Mouse (Mus musculus) adrenal gland, postnatal 36 days (tissue): ENCODE data around the gene Apom. TPM values are rescaled to one million over a fixed set of nuclear protein-coding genes. Genes with fewer than 3 reads are reported as not detected.
A peak's percentile ranks its signal among the peaks of the same experiment; 100 is the strongest.

ENCODE experiments used
- DNase-seq, 2 experiments: peaks; one replicate each; pipeline ENCODE4 v3.0.0; 2021; ENCODE audit warnings: mixed read lengths in 1 of 2
- total RNA-seq, 2 experiments: library from RNA; stranded (reverse); gene quantifications; 2 replicates each; pipeline ENCODE4 v1.2.3; 2021

The Apom gene
- total RNA-seq, 2 experiments from 2014 or later = not detected

DNA sequence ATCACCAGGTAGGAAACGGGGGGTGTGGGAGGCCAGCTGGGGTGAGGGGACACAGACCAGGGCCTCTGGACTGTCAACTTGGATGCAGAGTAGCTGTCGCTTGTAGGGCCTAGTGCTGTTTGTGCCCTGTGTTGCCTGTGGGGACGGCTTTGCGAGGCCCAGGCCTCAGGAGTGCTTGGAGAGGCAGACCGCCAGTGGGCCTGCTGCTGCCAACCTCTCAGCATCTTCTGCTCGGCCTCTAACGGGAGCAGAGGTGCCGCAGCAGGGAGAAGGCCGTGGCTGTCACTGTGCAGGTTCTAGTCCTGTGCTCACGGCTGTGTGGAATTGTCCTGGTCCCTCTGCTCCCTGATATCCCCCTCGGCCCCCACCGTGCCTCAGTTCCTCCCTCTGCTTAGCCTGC is 35.3 kb downstream of the Apom start:
- no peak for DNase-seq

- DNase-seq = no peak
These were observed 37.1 kb downstream of the Apom start for GRCm38 (mm10) chr17:35094475-35095365.

GRCm38 (mm10) chr17:35092403-35093198 is 39.2 kb downstream of the Apom start:
- DNase-seq = no peak

- peak in 1 of 2 experiments; percentile 26 for DNase-seq
These were observed 41.5 kb downstream of the Apom start for GRCm38 (mm10) chr17:35090166-35090932.

GRCm38 (mm10) chr17:35088825-35089644 is 42.8 kb downstream of the Apom start, which contains the start of gene Abhd16a:
Gene Abhd16a, plus strand, starts transcription at chr17:35089263.
- DNase-seq = peak; percentile 95 to 96

- no peak for DNase-seq
These were observed 43.7 kb downstream of the Apom start for GRCm38 (mm10) chr17:35088151-35088550.

DNA sequence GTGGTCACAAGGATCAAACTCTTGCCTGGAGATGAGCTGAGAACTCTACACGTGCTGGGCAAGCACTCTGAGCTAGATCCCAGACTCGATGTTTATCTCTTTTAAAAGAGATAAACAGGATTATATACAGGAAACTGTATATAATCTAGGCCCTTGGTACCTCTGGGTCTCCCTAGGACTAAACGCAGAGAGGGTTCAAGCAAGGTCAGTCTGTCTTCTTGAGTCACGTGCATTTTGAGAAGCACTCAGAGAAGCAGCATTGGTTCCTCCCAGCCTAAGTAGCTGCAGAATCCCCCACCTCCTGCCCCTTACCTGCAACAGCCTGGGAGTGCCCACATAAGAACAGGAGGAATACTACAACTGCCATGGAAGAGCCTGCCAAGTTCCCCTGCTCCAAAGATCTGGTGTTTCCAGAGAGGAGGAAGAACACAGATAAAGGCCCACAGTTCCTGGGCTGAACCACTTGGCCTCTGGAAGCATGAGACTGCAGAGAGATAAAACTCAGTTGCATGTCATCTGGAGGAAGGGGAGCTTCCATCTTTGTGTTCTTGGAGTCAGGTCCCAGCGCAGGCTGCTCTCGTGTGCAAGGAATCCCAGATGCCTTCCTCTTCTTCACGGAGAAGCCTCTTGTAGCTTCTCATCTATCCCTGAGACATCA is 46.5 kb downstream of the Apom start, which contains the start of gene Ly6g6f:
Ly6g6f (minus strand) TSS at position 403 of the 658 bp plus-strand sequence.
- no peak for DNase-seq

- DNase-seq = no peak
These were observed 47.8 kb downstream of the Apom start for GRCm38 (mm10) chr17:35083929-35084497.

DNA sequence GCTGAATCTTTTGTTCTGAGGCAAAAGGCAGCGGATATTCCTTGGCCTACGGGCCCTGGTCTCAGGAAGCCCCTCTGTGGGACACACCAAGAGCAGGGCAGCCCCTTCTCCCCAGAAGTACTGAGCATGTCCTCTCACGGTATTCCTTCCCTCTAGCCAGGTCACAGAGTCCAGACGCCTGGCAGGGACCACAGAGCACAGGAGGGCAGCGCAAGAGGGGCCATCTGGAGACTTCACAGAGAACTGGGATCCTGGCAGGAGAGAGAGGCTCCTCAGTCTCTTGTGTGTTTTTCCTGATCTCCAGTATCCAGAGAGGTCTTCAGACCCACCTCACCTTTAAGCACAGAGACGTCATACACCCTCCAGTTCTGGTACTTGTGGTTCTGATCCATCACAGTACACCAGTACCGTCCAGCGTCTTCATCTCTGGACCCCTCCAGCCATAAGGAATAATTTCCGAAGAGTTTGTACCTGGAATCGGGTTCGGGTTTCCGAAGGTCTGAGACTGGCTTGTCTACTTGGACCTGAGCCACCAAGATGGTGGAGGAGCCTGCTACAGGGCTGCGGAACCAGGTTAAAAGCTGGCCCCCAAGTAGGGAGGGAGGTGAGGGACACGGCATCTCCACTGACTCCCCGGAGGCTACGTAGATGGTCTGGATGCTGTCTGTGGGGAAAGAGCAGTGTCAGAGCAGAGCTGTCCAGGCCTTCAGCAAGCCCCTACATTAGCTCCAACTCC is 48.8 kb downstream of the Apom start:
- DNase-seq = no peak

DNA sequence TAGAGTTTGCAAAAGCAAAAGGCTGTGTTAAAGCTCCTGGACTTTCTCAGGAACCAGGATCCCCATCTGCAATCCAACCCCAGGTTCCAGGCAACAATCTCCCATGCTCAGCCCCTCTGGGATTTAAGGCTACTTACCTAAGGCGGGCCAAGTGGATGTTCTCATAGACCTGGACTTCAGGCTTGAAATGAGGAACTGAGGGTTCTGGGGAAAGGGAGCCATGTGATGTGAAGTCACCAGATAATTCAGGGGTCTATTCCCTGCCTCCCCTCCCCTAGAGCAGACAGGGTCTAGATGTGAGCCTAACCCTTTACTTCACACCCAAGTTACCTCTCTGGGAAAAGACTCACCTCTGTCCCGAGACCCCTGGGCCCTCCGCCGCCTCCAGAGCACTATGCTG is 51.1 kb downstream of the Apom start:
- DNase-seq = no peak

DNA sequence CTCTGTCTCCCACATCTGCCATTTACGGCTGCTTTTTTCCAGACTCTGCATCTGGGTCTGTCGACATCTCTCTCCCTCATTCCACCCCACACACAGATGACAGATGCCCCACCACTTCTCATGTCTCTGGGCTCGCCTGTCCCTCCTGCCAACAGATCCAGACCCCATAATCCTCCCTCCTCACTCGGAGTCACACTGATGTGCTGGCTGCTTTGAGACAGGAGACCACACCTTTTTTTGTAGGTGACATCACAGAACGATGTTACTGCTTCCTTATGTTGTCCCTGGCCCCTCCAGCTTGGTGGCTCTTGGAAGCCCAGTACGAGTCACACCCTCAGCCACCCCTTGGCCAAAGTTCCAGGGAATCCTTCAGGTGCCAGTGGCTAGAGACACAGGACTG is 51.6 kb downstream of the Apom start:
- no peak for DNase-seq

- no peak for DNase-seq
These were observed 52.1 kb downstream of the Apom start for GRCm38 (mm10) chr17:35079778-35080177.

Other genes starting within 250 kb of the Apom start
- 100 to 1,000 TPM in 1 of 2 experiments, 10 to 100 TPM in 1; 85.2 to 119 TPM for gene C2, start 233.8 kb downstream of the Apom start, total RNA-seq
- 100 to 1,000 TPM; 124 to 143 TPM for gene Ehmt2, start 233.6 kb downstream of the Apom start, total RNA-seq
- 1 to 10 TPM in 1 of 2 experiments, under 1 TPM in 1; 0.83 to 1.7 TPM for gene Slc44a4, start 217.6 kb downstream of the Apom start, total RNA-seq
- 10 to 100 TPM; 25.4 to 27.4 TPM for gene Neu1, start 200.8 kb downstream of the Apom start, total RNA-seq
- 100 to 1,000 TPM in 1 of 2 experiments, 10 to 100 TPM in 1; 80.1 to 206 TPM for gene Hspa1b, start 172.8 kb downstream of the Apom start, total RNA-seq
- gene Gm20481, start 162.1 kb downstream of the Apom start, total RNA-seq = not detected
- 10 to 100 TPM; 36.0 to 86.1 TPM for gene Hspa1a, start 159.9 kb downstream of the Apom start, total RNA-seq
- gene Hspa1l, start 159.3 kb downstream of the Apom start, total RNA-seq = under 1 TPM; 0.20 to 0.36 TPM
- gene Lsm2, start 150.2 kb downstream of the Apom start, total RNA-seq = 10 to 100 TPM; 35.2 to 35.5 TPM
- gene Vars, start 131.1 kb downstream of the Apom start, total RNA-seq = 10 to 100 TPM; 61.5 to 62.9 TPM
- under 1 TPM; 0.53 to 0.59 TPM for gene Vwa7, start 115.5 kb downstream of the Apom start, total RNA-seq
- 1 to 10 TPM in 1 of 2 experiments, under 1 TPM in 1; 0.82 to 1.3 TPM for gene Sapcd1, start 104.0 kb downstream of the Apom start, total RNA-seq
- gene Msh5, start 85.3 kb downstream of the Apom start, total RNA-seq = 1 to 10 TPM in 1 of 2 experiments, under 1 TPM in 1; 0.95 to 1.6 TPM
- 100 to 1,000 TPM in 1 of 2 experiments, 10 to 100 TPM in 1; 83.6 to 109 TPM for gene Clic1, start 82.1 kb downstream of the Apom start, total RNA-seq
- gene Ddah2, start 73.0 kb downstream of the Apom start, total RNA-seq = 10 to 100 TPM; 16.1 to 18.2 TPM
- under 1 TPM in 1 of 2 experiments, not detected in 1; 0.56 TPM for gene Ly6g6c, start 66.7 kb downstream of the Apom start, total RNA-seq
- gene Mpig6b, start 65.9 kb downstream of the Apom start, total RNA-seq = not detected
- gene Ly6g6e, start 55.1 kb downstream of the Apom start, total RNA-seq = under 1 TPM in 1 of 2 experiments, not detected in 1; 0.50 TPM
- under 1 TPM in 1 of 2 experiments, not detected in 1; 0.43 TPM for gene Ly6g6d, start 54.0 kb downstream of the Apom start, total RNA-seq
- not detected for gene Ly6g6f, start 46.4 kb downstream of the Apom start, total RNA-seq
- gene Abhd16a, start 42.8 kb downstream of the Apom start, total RNA-seq = 10 to 100 TPM; 73.9 to 89.4 TPM
- gene Ly6g5c, start 23.8 kb downstream of the Apom start, total RNA-seq = not detected
- gene Ly6g5b, start 16.6 kb downstream of the Apom start, total RNA-seq = under 1 TPM; 0.26 to 0.43 TPM
- gene Gpank1, start 10.6 kb downstream of the Apom start, total RNA-seq = 10 to 100 TPM; 11.1 to 12.1 TPM
- 100 to 1,000 TPM; 207 to 209 TPM for gene Csnk2b, start 10.0 kb downstream of the Apom start, total RNA-seq
- gene D17H6S53E, start 5.7 kb downstream of the Apom start, total RNA-seq = 10 to 100 TPM; 25.0 to 29.5 TPM
- 100 to 1,000 TPM; 372 to 389 TPM for gene Bag6, start 3.1 kb upstream of the Apom start, total RNA-seq
- 100 to 1,000 TPM; 212 to 261 TPM for gene Prrc2a, start 32.8 kb upstream of the Apom start, total RNA-seq
- 1 to 10 TPM; 3.8 to 4.4 TPM for gene Aif1, start 44.0 kb upstream of the Apom start, total RNA-seq
- 1 to 10 TPM; 4.4 to 4.8 TPM for gene Lst1, start 56.4 kb upstream of the Apom start, total RNA-seq
- 1 to 10 TPM in 1 of 2 experiments, under 1 TPM in 1; 0.89 to 6.6 TPM for gene Ltb, start 62.4 kb upstream of the Apom start, total RNA-seq
- gene Tnf, start 70.0 kb upstream of the Apom start, total RNA-seq = under 1 TPM; 0.23 to 0.36 TPM
- under 1 TPM; 0.36 to 0.40 TPM for gene Lta, start 73.3 kb upstream of the Apom start, total RNA-seq
- gene Gm16181, start 88.8 kb upstream of the Apom start, total RNA-seq = not detected
- gene Atp6v1g2, start 101.6 kb upstream of the Apom start, total RNA-seq = 1 to 10 TPM; 4.8 to 6.7 TPM
- gene Nfkbil1, start 103.7 kb upstream of the Apom start, total RNA-seq = 10 to 100 TPM; 15.5 to 20.1 TPM
- 100 to 1,000 TPM; 199 to 225 TPM for gene Ddx39b, start 109.7 kb upstream of the Apom start, total RNA-seq
- gene H2-D1, start 130.7 kb upstream of the Apom start, total RNA-seq = 100 to 1,000 TPM; 170 to 266 TPM
- 1 to 10 TPM; 3.3 to 4.5 TPM for gene H2-Q1, start 188.4 kb upstream of the Apom start, total RNA-seq
- gene H2-Q2, start 210.2 kb upstream of the Apom start, total RNA-seq = 1 to 10 TPM; 1.4 to 1.9 TPM
- 10 to 100 TPM; 24.9 to 29.1 TPM for gene H2-Q4, start 247.6 kb upstream of the Apom start, total RNA-seq